Mouse (Mus musculus): Measurements from ENCODE around the gene Chd9. TPM values are rescaled to one million over a fixed set of nuclear protein-coding genes. Genes with fewer than 3 reads are reported as not detected.
"Not testable (repeated sequence)": the region's sequence is repeated elsewhere in the genome, so short reads cannot be mapped to it uniquely, and the experiment has no call there.

Chd9 gene
- polyA plus RNA-seq, 1 experiment from 2014 or later: 85.2 TPM

GRCm38 (mm10) chr8:90878551-90878950, 50.4 kb downstream of the Chd9 start:
- Histone ChIP-seq H3K36me3 (ENCODE audit: poor library complexity, severe bottlenecking) (no peaks in the 10 kb centered on the region), H3K27me3 (no peaks in the 10 kb centered on the region), H3K4me1 (peaks cover 24% of the 10 kb centered on the region), H3K4me3 (no peak overlapping the region), H3K27ac (no peak overlapping the region), H3K9ac (no peak overlapping the region), H3K9me3 (replicated peaks) (no peaks in the 10 kb centered on the region), H3K4me2 (no peak overlapping the region)
- WGBS: 83% methylated on average over 6 of the region's 6 CpGs
- no peak for ATAC-seq

DNA sequence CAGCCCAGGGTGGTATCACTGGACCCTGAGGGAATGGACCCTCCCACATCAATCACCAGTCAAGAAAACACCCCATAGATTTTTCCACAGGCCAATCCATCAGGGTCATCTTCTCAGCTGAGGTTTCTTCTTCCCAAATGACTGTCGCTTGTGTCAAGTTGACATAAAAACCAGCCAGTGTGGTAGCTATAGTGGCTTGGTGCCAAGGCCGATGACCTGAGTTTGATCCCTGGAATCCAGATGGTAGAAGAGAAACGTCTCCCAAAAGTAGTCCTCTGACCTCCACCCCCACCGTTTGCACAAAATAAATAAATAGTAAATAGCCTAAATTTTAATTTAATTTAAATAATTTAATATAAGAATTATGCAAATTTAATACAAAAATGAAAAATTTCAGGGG, 51.9 kb downstream of the Chd9 start:
- H3K4me1 ChIP-seq: peaks cover 24% of the 10 kb centered on the region
- no peaks in the 10 kb centered on the region for H3K9me3 ChIP-seq (replicated peaks)
- no peaks in the 10 kb centered on the region for H3K36me3 ChIP-seq (ENCODE audit: poor library complexity, severe bottlenecking)
- no peaks in the 10 kb centered on the region for H3K27me3 ChIP-seq
- H3K9ac ChIP-seq: no peak overlapping the region
- WGBS: 85% methylated on average over 4 of the region's 4 CpGs
- no peak for ATAC-seq
- H3K4me2 ChIP-seq: no peak overlapping the region
- no peak overlapping the region for H3K27ac ChIP-seq
- H3K4me3 ChIP-seq: no peak overlapping the region

GRCm38 (mm10) chr8:90881181-90881580, 53.0 kb downstream of the Chd9 start:
- H3K36me3 ChIP-seq (ENCODE audit: poor library complexity, severe bottlenecking): no peaks in the 10 kb centered on the region
- 93% methylated on average over 5 of the region's 5 CpGs for WGBS

DNA sequence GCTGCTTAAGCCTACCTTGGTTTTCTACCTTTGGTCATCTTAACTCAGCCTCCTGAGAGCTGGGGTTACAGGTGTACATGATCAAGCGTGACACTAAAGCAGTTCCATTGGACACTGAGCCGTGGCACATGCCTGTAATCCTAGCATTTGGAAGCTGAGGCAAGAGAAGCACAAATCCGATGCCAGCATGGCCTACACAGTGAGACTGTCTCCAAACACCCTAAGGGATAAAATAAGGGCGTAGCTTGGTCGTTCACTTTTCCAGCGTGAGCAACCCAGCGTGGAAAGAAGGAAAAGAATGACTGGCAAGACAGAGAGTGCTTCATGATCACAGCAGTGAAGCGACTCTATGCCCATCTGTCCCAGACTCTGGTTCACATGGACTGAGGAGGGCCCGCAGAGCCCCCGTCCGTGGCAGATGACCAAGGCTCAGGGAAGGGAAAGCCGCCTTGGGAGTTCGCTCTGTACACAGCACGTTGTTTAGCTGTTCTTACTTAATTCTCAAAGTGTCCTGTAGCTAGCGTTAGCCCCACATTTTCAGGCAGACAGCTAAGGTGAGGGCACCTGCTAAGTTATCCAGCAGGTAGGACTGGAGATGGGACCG, 54.0 kb downstream of the Chd9 start:
- Histone ChIP-seq H3K27ac (no peak overlapping the region), H3K4me1 (peaks cover 8% of the 10 kb centered on the region), H3K4me2 (no peak overlapping the region), H3K9ac (no peak overlapping the region), H3K4me3 (no peak overlapping the region), H3K9me3 (replicated peaks) (no peaks in the 10 kb centered on the region), H3K27me3 (no peaks in the 10 kb centered on the region), H3K36me3 (ENCODE audit: poor library complexity, severe bottlenecking) (no peaks in the 10 kb centered on the region)
- WGBS: 87% methylated on average over 16 of the region's 16 CpGs
- no peak for ATAC-seq

More at GRCm38 (mm10) chr8:90881181-90881580, 53.0 kb downstream of the Chd9 start:
- H3K9ac ChIP-seq: no peak overlapping the region
- no peaks in the 10 kb centered on the region for H3K27me3 ChIP-seq
- H3K4me1 ChIP-seq: peaks cover 18% of the 10 kb centered on the region
- no peak overlapping the region for H3K27ac ChIP-seq
- no peaks in the 10 kb centered on the region for H3K9me3 ChIP-seq (replicated peaks)
- no peak for ATAC-seq
- H3K4me3 ChIP-seq: no peak overlapping the region
- H3K4me2 ChIP-seq: no peak overlapping the region

GRCm38 (mm10) chr8:90885671-90886368, 57.7 kb downstream of the Chd9 start:
- 71% methylated on average over 2 of the region's 2 CpGs for WGBS
- Histone ChIP-seq H3K27me3 (no peaks in the 10 kb centered on the region), H3K36me3 (ENCODE audit: poor library complexity, severe bottlenecking) (no peaks in the 10 kb centered on the region), H3K27ac (no peak overlapping the region), H3K9ac (no peak overlapping the region), H3K4me1 (no peaks in the 10 kb centered on the region), H3K4me3 (no peak overlapping the region), H3K9me3 (replicated peaks) (no peaks in the 10 kb centered on the region), H3K4me2 (no peak overlapping the region)
- no peak for ATAC-seq

GRCm38 (mm10) chr8:90886369-90886712, 58.2 kb downstream of the Chd9 start:
- H3K27ac ChIP-seq; H3K4me1 ChIP-seq; H3K36me3 ChIP-seq (ENCODE audit: poor library complexity, severe bottlenecking); H3K9me3 ChIP-seq (replicated peaks); ATAC-seq; H3K4me2 ChIP-seq; H3K27me3 ChIP-seq; H3K9ac ChIP-seq; H3K4me3 ChIP-seq: not testable (repeated sequence)
- no CpG with 5 or more reads among the region's 15 CpGs for WGBS

GRCm38 (mm10) chr8:90887328-90887727, 59.2 kb downstream of the Chd9 start:
- not testable (repeated sequence) for H3K4me1 ChIP-seq; H3K27ac ChIP-seq; H3K27me3 ChIP-seq; ATAC-seq; H3K9me3 ChIP-seq (replicated peaks); H3K36me3 ChIP-seq (ENCODE audit: poor library complexity, severe bottlenecking)
- H3K9ac ChIP-seq: 0 out of 2 replicates have a peak overlapping the region, but pooled peaks have one; percentile 52
- whole genome bisulfite sequencing: no CpG with 5 or more reads among the region's 20 CpGs
- peak overlapping the region; percentile 38 for H3K4me3 ChIP-seq
- H3K4me2 ChIP-seq: 0 out of 2 replicates have a peak overlapping the region, but pooled peaks have one; percentile 29

DNA sequence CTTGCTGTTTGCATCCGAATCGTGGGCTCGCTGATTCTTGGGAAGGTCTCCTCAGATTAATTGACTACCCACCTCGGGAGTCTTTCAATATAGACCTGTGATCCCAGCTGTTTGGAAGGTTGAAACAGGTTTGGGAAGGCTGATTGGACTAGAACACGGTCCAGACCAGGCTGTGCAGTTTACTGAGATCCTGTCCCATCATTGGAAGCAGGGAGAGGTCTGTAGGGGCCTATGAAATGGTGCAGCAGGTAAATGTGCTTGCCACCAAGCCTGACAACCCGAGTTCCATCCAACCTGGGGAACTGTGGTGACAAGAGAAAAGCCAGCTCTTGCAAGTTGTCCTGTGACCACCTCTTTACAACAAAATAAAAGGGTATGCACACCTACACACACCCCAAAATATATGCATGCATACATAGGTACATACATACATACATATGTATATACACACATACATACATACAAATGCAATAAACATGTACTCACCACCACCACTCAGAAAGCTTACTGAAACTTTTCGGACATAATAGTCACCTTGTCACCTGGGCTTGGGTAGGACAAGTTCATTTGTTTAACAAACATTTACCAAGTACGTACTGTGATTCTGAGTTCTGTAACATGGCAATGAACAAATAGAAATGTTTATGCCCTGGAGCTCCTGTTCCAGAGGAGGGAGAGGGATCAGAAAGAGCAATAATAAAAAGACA, 63.9 kb downstream of the Chd9 start:
- no peak overlapping the region for H3K4me2 ChIP-seq
- H3K27ac ChIP-seq: no peak overlapping the region
- no peak overlapping the region for H3K4me3 ChIP-seq
- no peaks in the 10 kb centered on the region for H3K27me3 ChIP-seq
- peaks cover 11% of the 10 kb centered on the region for H3K4me1 ChIP-seq
- H3K9me3 ChIP-seq (replicated peaks): no peaks in the 10 kb centered on the region
- no peak for ATAC-seq
- H3K9ac ChIP-seq: no peak overlapping the region
- H3K36me3 ChIP-seq (ENCODE audit: poor library complexity, severe bottlenecking): peaks cover 5% of the 10 kb centered on the region; the same call in 1 of the 2 replicates
- WGBS: 93% methylated on average over 8 of the region's 8 CpGs

DNA sequence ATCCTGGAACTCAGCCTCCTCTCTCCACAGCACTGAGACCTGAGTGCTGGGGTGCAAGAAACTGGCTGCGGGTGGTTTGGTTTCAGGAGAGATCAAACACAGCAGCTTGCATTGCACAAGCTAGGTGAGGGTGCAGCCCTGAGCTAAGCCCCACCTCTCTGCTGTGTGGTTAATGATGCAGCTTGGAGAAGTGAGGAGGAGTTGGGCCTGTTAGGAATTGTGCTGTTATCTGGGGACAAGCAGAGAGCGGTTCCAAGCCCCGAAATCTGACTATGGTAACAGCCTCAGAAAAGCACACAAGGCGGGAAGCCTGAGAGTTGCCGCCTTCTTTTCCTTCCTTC, 64.4 kb downstream of the Chd9 start:
- 90% methylated on average over 5 of the region's 5 CpGs for WGBS
- ATAC-seq: no peak

DNA sequence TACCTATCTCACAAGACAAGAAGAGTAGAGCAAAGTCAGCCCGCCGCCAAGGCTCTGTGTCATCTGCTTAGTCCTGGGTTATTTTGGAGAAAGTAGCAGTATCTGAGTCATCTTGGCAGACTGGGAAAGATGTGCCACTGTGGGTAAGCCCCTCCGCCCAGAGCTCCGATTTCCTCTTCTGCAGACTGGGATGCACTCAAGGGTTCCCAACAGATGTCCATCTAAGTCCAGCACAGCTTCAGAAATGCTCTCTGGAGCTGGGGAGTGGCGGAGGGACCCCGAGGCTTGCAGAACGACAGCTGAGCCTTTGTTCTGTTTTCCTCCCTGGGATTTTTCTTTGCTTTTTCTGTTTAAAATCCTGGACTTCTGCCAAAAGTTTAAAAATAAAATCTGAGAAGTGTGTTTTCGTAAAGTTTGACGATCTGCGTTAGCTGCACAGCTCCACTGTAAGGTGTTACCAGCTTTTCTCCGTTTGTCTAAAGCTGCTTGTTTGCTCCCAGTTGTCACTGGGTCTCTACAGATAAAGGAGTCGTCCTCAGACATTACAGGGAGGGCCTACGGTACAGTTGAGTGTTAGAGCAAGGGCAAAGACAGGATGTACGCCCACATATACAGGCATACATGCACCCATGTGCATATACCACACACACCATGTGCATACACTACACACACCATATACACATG, 66.2 kb downstream of the Chd9 start:
- Histone ChIP-seq H3K36me3 (ENCODE audit: poor library complexity, severe bottlenecking) (peaks cover 5% of the 10 kb centered on the region; the same call in 1 of the 2 replicates), H3K9me3 (replicated peaks) (no peaks in the 10 kb centered on the region), H3K27me3 (no peaks in the 10 kb centered on the region), H3K4me2 (no peak overlapping the region), H3K4me3 (no peak overlapping the region), H3K27ac (peak overlapping the region; percentile 33), H3K9ac (no peak overlapping the region), H3K4me1 (peaks cover 17% of the 10 kb centered on the region)
- no peak for ATAC-seq
- 57% methylated on average over 14 of the region's 14 CpGs for WGBS

More for the DNA sequence above, 64.4 kb downstream of the Chd9 start:
- no peak overlapping the region for H3K4me2 ChIP-seq
- no peaks in the 10 kb centered on the region for H3K27me3 ChIP-seq
- no peak overlapping the region for H3K9ac ChIP-seq
- H3K27ac ChIP-seq: no peak overlapping the region
- peaks cover 11% of the 10 kb centered on the region for H3K4me1 ChIP-seq
- no peak overlapping the region for H3K4me3 ChIP-seq
- H3K36me3 ChIP-seq (ENCODE audit: poor library complexity, severe bottlenecking): peaks cover 5% of the 10 kb centered on the region; the same call in 1 of the 2 replicates
- H3K9me3 ChIP-seq (replicated peaks): no peaks in the 10 kb centered on the region

GRCm38 (mm10) chr8:90897343-90897742, 69.2 kb downstream of the Chd9 start:
- Histone ChIP-seq H3K9ac (no peak overlapping the region), H3K36me3 (ENCODE audit: poor library complexity, severe bottlenecking) (no peaks in the 10 kb centered on the region), H3K27ac (no peak overlapping the region), H3K9me3 (replicated peaks) (no peaks in the 10 kb centered on the region), H3K27me3 (no peaks in the 10 kb centered on the region), H3K4me3 (no peak overlapping the region), H3K4me2 (no peak overlapping the region), H3K4me1 (peaks cover 17% of the 10 kb centered on the region)
- 58% methylated on average over 5 of the region's 5 CpGs for WGBS
- no peak for ATAC-seq

GRCm38 (mm10) chr8:90898578-90898977, 70.4 kb downstream of the Chd9 start:
- ATAC-seq: no peak
- Histone ChIP-seq H3K4me2 (no peak overlapping the region), H3K36me3 (ENCODE audit: poor library complexity, severe bottlenecking) (no peaks in the 10 kb centered on the region), H3K27me3 (no peaks in the 10 kb centered on the region), H3K27ac (no peak overlapping the region), H3K4me3 (no peak overlapping the region), H3K9ac (no peak overlapping the region), H3K4me1 (peaks cover 17% of the 10 kb centered on the region), H3K9me3 (replicated peaks) (no peaks in the 10 kb centered on the region)
- WGBS: 46% methylated on average over 6 of the region's 6 CpGs

Data from forebrain, embryonic 13.5 days (tissue).